Mouse (Mus musculus) c-Kit-positive CD71-positive TER-119-negative erythroid progenitor cells, embryonic 14.5 days (primary cell): ENCODE results near the gene Rnf115.

Experiments used
- DNase-seq: peaks from one replicate; pipeline ENCODE4 v3.0.0-alpha.2; 2013; ENCODE audit warnings: low read depth

Rnf115 gene

GRCm38 (mm10) chr3:96834587-96835348, 107.3 kb downstream of the Rnf115 start:
- DNase-seq = no peak

GRCm38 (mm10) chr3:96836414-96836813, 109.0 kb downstream of the Rnf115 start:
- DNase-seq = no peak

- DNase-seq = no peak
These were observed 111.7 kb downstream of the Rnf115 start for GRCm38 (mm10) chr3:96838996-96839645.
